Mouse (Mus musculus) forebrain, embryonic 10.5 days (tissue): ENCODE measurements around the gene Exoc6b. TPM values are rescaled to one million over a fixed set of nuclear protein-coding genes. Genes with fewer than 3 reads are reported as not detected.

Experiments
- DNase-seq: peaks from one replicate; pipeline ENCODE4 v3.0.0-alpha.2; 2017; ENCODE audit warnings: low spot score; ENCODE audit errors: extremely low spot score
- H3K27ac ChIP-seq: fragments of 300-500 bp; sonication (generic); 2 replicates; pipeline ENCODE4 v1.5.1; 2016; ENCODE audit warnings: mild to moderate bottlenecking
- H3K27me3 ChIP-seq: fragments of 300-500 bp; sonication (generic); 2 replicates; pipeline ENCODE4 v1.6.1; 2016; ENCODE audit warnings: mild to moderate bottlenecking; ENCODE audit not compliant: poor library complexity, severe bottlenecking
- H3K36me3 ChIP-seq: fragments of 300-500 bp; sonication (generic); replicated peaks from 2 replicates; pipeline ENCODE4 v1.6.1; 2016; ENCODE audit warnings: mild to moderate bottlenecking, moderate library complexity
- H3K4me1 ChIP-seq: fragments of 300-500 bp; sonication (generic); 2 replicates; pipeline ENCODE4 v1.6.1; 2016
- H3K4me3 ChIP-seq: fragments of 300-500 bp; sonication (generic); 2 replicates; pipeline ENCODE4 v1.5.1; 2016; ENCODE audit warnings: mild to moderate bottlenecking, moderate library complexity
- H3K9me3 ChIP-seq: fragments of 300-500 bp; sonication (generic); 2 replicates; pipeline ENCODE4 v1.6.1; 2016; ENCODE audit warnings: mild to moderate bottlenecking, moderate library complexity
- WGBS: fragments of 180-500 bp; shearing (Covaris S2); methylation state at CpG from one replicate; pipeline ENCODE4 v1.1.7; 2016; 5-methylcytosine and 5-hydroxymethylcytosine counted together
- polyA plus RNA-seq: library from polyadenylated mRNA; unstranded; fragments of >200 nt; fragmentation: Nextera tagmentation; extraction: Ambion mirVana; gene quantifications from 2 replicates; pipeline ENCODE4 v1.2.1, GENCODE M21; 2016

The Exoc6b gene
- polyA plus RNA-seq, 1 experiment from 2014 or later = 21.7 TPM

DNA sequence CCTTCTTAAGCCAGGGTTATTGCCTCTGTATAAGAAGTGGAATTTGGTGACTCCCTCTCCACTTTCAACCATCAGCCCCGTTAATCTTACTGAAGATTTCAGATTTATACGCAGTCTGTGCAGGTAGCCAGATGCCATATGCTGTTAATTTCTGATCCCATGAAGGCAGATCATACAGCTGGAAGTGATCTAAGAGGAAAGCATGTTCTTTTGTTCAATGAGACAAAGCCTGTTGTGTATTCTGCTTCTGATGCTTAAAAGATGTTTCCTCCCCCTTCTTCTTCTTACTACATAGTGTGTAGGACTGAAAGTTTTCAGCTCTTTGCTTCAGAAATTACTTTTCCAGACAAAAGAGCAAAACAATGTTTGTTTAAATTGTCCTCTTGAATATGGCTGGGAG is 109.8 kb downstream of the Exoc6b start:
- Histone ChIP-seq H3K4me3 (no peak overlapping the region), H3K4me1 (peaks cover 11% of the 10 kb centered on the region), H3K27me3 (no peaks in the 10 kb centered on the region), H3K27ac (0 out of 2 replicates have a peak overlapping the region, but pooled peaks have one; percentile 31), H3K36me3 (no peaks in the 10 kb centered on the region), H3K9me3 (no peaks in the 10 kb centered on the region)
- DNase-seq = no peak
- WGBS = 77% methylated on average over 2 of the region's 2 CpGs

DNA sequence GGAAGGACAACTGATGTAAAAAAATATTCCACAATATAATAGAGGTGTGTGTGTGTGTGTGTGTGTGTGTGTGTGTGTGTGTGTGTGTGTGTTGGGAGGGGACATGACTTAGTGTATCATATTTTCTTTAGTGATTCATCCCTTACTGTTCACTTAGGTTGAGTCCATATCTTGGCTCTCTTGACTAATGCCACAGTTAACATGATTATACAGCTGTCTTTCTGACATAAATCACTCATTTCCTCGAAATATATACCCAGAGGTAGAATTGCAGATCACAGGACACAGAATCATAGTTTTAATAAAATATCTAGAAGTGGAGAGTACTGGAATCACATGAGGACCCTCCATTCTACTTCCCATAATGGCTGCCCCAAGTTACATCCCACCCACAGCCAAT is 117.7 kb downstream of the Exoc6b start:
- Histone ChIP-seq H3K4me3 (no peak overlapping the region), H3K4me1 (no peaks in the 10 kb centered on the region), H3K36me3 (no peaks in the 10 kb centered on the region), H3K27ac (no peak overlapping the region), H3K27me3 (no peaks in the 10 kb centered on the region), H3K9me3 (no peaks in the 10 kb centered on the region)
- no peak for DNase-seq
- 72% methylated on average over 1 of the region's 1 CpGs for WGBS

DNA sequence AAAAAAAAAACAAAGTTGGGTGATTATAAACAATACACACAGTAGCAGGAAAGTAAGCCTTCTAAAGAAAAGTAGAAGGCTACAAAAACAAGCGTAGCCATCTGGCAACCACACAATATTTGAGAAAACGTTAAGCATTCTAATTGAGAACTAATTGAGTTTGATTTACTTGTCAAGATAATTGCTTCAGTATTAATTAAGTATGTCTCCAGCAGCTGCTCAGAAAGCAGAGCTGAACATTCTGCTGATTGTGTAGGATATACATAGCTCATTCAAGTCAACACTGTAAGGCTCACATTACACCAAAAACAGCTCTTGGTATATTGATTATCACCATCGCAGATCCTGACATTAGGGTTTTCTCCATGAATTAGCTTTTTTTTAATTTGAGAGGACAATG is 122.7 kb downstream of the Exoc6b start:
- H3K36me3 ChIP-seq = no peaks in the 10 kb centered on the region
- DNase-seq = no peak
- no peaks in the 10 kb centered on the region for H3K4me1 ChIP-seq
- no peaks in the 10 kb centered on the region for H3K9me3 ChIP-seq
- no peaks in the 10 kb centered on the region for H3K27me3 ChIP-seq
- no peak overlapping the region for H3K27ac ChIP-seq
- WGBS = 84% methylated on average over 3 of the region's 3 CpGs
- no peak overlapping the region for H3K4me3 ChIP-seq

DNA sequence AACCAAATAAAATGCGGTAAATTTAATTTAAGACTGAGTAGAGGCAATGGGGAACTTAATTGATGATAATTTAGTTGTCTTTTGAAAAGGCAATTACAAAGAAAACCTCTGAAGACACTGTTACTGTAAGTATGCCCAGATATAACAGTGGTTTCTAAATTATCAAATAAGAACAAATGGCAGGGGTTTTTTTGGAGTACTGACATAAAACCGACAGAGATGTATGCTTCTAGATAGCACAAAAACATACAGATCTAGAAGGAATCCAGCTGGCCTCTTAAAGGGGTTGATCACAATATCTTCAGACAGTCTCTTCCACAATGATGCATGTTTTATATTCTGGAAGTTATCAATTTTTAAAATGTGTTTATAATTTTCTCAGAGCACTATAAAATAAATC is 123.2 kb downstream of the Exoc6b start:
- Histone ChIP-seq H3K27me3 (no peaks in the 10 kb centered on the region), H3K4me3 (no peak overlapping the region), H3K4me1 (no peaks in the 10 kb centered on the region), H3K36me3 (no peaks in the 10 kb centered on the region), H3K9me3 (no peaks in the 10 kb centered on the region), H3K27ac (no peak overlapping the region)
- 87% methylated on average over 2 of the region's 2 CpGs for whole genome bisulfite sequencing
- no peak for DNase-seq

GRCm38 (mm10) chr6:84932953-84933921 is 136.1 kb downstream of the Exoc6b start:
- Histone ChIP-seq H3K36me3 (no peaks in the 10 kb centered on the region), H3K4me1 (peaks cover 20% of the 10 kb centered on the region), H3K4me3 (no peak overlapping the region), H3K27ac (no peak overlapping the region), H3K9me3 (no peaks in the 10 kb centered on the region), H3K27me3 (no peaks in the 10 kb centered on the region)
- DNase-seq = peak; percentile 14
- WGBS = 71% methylated on average over 11 of the region's 11 CpGs

- no peak overlapping the region for H3K27ac ChIP-seq
- H3K27me3 ChIP-seq = no peaks in the 10 kb centered on the region
- whole genome bisulfite sequencing = 38% methylated on average over 1 of the region's 1 CpGs
- H3K4me1 ChIP-seq = peaks cover 20% of the 10 kb centered on the region
- no peaks in the 10 kb centered on the region for H3K9me3 ChIP-seq
- H3K36me3 ChIP-seq = no peaks in the 10 kb centered on the region
- no peak for DNase-seq
- H3K4me3 ChIP-seq = no peak overlapping the region
Observed at GRCm38 (mm10) chr6:84931051-84931450, 138.3 kb downstream of the Exoc6b start.

- H3K4me3 ChIP-seq = no peak overlapping the region
- no peak for DNase-seq
- WGBS = 68% methylated on average over 3 of the region's 3 CpGs
- H3K4me1 ChIP-seq = peaks cover 15% of the 10 kb centered on the region
- H3K27ac ChIP-seq = no peak overlapping the region
- no peaks in the 10 kb centered on the region for H3K9me3 ChIP-seq
- H3K36me3 ChIP-seq = no peaks in the 10 kb centered on the region
- H3K27me3 ChIP-seq = no peaks in the 10 kb centered on the region
Observed at GRCm38 (mm10) chr6:84926066-84926465, 143.2 kb downstream of the Exoc6b start.

GRCm38 (mm10) chr6:84923760-84924221 is 145.5 kb downstream of the Exoc6b start:
- no peaks in the 10 kb centered on the region for H3K9me3 ChIP-seq
- no peaks in the 10 kb centered on the region for H3K36me3 ChIP-seq
- WGBS = 38% methylated on average over 12 of the region's 12 CpGs
- DNase-seq = no peak
- peak overlapping the region; percentile 74 for H3K27ac ChIP-seq
- H3K4me1 ChIP-seq = peaks cover 15% of the 10 kb centered on the region
- H3K27me3 ChIP-seq = no peaks in the 10 kb centered on the region
- peak overlapping the region; percentile 20; the same call in 1 of the 2 replicates for H3K4me3 ChIP-seq

DNA sequence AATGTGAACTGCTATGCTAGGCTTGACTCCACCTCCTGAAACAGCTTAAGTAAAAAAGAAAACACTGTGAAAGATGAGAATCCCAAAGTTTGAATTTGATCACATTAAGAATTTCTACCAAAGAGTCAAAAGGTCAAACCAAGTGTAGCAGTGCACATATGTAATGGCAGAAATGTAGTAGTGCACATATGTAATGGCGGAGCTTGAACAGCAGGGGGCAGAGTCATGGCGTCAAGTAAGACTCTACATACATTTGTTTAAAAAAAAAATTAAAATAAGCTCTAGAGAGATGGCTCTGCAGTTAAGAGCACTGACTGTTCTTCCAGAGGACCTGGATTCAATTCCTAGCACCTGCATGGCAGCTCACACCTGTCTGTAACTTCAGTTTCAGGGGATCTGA is 153.0 kb downstream of the Exoc6b start:
- no peaks in the 10 kb centered on the region for H3K36me3 ChIP-seq
- WGBS = 20% methylated on average over 2 of the region's 2 CpGs
- H3K4me1 ChIP-seq = no peaks in the 10 kb centered on the region
- H3K27ac ChIP-seq = no peak overlapping the region
- DNase-seq = peak; percentile 33
- no peaks in the 10 kb centered on the region for H3K9me3 ChIP-seq
- H3K4me3 ChIP-seq = no peak overlapping the region
- H3K27me3 ChIP-seq = no peaks in the 10 kb centered on the region

DNA sequence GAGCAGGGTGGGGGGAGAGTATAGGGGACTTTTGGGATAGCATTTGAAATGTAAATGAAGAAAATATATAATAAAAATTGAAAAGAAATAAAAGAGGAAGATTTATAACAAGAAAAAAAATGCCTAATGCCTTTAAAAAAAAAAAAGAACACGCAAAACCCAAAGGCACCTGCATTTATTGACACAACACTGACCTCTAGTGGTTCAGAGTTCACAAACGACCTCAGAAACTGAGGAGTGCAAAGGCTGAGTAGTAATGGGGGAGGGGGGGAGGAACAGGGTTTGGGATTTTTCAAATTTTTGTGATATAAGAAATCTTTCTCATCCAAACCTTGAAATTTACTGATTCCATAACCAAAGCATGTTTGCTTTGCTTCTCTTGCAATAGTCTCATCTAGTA is 156.9 kb downstream of the Exoc6b start:
- no peaks in the 10 kb centered on the region for H3K36me3 ChIP-seq
- DNase-seq = no peak

GRCm38 (mm10) chr6:84899002-84899774 is 170.1 kb downstream of the Exoc6b start:
- no peak for DNase-seq
- H3K36me3 ChIP-seq = no peaks in the 10 kb centered on the region
- H3K27me3 ChIP-seq = no peaks in the 10 kb centered on the region
- no peaks in the 10 kb centered on the region for H3K9me3 ChIP-seq
- no peak overlapping the region for H3K27ac ChIP-seq
- H3K4me3 ChIP-seq = no peak overlapping the region
- H3K4me1 ChIP-seq = peaks cover 7% of the 10 kb centered on the region
- WGBS = 83% methylated on average over 4 of the region's 4 CpGs

More for the DNA sequence above, 156.9 kb downstream of the Exoc6b start:
- no peak overlapping the region for H3K4me3 ChIP-seq
- H3K27ac ChIP-seq = no peak overlapping the region
- no peaks in the 10 kb centered on the region for H3K4me1 ChIP-seq
- no peaks in the 10 kb centered on the region for H3K9me3 ChIP-seq
- H3K27me3 ChIP-seq = no peaks in the 10 kb centered on the region
- WGBS = 5% methylated on average over 2 of the region's 2 CpGs

DNA sequence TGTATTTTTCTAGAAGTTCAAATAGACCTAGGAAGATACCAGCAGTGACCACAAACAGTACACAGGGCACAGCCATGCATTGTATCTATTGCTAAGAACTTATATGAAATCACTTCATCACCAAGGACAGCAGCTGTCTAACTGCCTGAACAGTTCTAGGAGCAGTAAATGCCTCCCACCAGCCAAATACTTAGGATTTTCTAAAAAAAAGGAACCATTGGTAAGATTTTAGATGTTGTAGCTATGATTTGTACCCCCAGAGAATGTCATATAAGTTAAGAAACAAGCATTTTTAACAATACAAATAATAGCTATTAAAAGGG is 175.6 kb downstream of the Exoc6b start:
- Histone ChIP-seq H3K27ac (no peak overlapping the region), H3K4me3 (no peak overlapping the region), H3K9me3 (no peaks in the 10 kb centered on the region), H3K36me3 (no peaks in the 10 kb centered on the region), H3K4me1 (peaks cover 18% of the 10 kb centered on the region), H3K27me3 (no peaks in the 10 kb centered on the region)
- no peak for DNase-seq
